Mouse (Mus musculus) C2C12 (cell line): Measurements from ENCODE around the gene Kif2c.

Experiments used
- CEBPB ChIP-seq: IDR thresholded peaks from one replicate; pipeline ENCODE4 v1.6.1; 2011; ENCODE audit warnings: low read depth, mild to moderate bottlenecking, control low read depth, moderate library complexity
- CTCF ChIP-seq: IDR thresholded peaks from one replicate; pipeline ENCODE4 v1.5.1; 2011; ENCODE audit not compliant: control insufficient read depth, insufficient read depth, insufficient read length
- FOSL1 ChIP-seq: IDR thresholded peaks from one replicate; pipeline ENCODE4 v1.8.0; 2011; ENCODE audit warnings: mild to moderate bottlenecking, low read length; ENCODE audit not compliant: poor library complexity, insufficient read depth, severe bottlenecking
- MAX ChIP-seq: IDR thresholded peaks from one replicate; pipeline ENCODE4 v1.6.1; 2011; ENCODE audit warnings: mild to moderate bottlenecking, control low read depth
- MYOD1 ChIP-seq: IDR thresholded peaks from one replicate; pipeline ENCODE4 v1.6.1; 2011; ENCODE audit warnings: low read depth; ENCODE audit not compliant: control insufficient read depth, insufficient read length
- MYOG ChIP-seq: IDR thresholded peaks from one replicate; pipeline ENCODE4 v1.6.1; 2011; ENCODE audit not compliant: control insufficient read depth, insufficient read length; ENCODE audit errors: extremely low read depth
- USF1 ChIP-seq: IDR thresholded peaks from one replicate; pipeline ENCODE4 v1.6.1; 2011; ENCODE audit warnings: low read depth, mild to moderate bottlenecking, control low read depth, moderate library complexity

- TF ChIP-seq MAX = no peak
- no peak for TF ChIP-seq CTCF
- TF ChIP-seq USF1 = no peak
- TF ChIP-seq CEBPB = no peak
- no peak for TF ChIP-seq FOSL1
- TF ChIP-seq MYOG = no peak
- no peak for TF ChIP-seq MYOD1
Observed at GRCm38 (mm10) chr4:117169936-117170335, 12.5 kb downstream of the Kif2c start.
